Mouse (Mus musculus) neural tube, embryonic 13.5 days (tissue): ENCODE data around the gene Ap1g2. TPM values are rescaled to one million over a fixed set of nuclear protein-coding genes. Genes with fewer than 3 reads are reported as not detected.
A peak's percentile ranks its signal among the peaks of the same experiment; 100 is the strongest.

Source experiments
- ATAC-seq: fragments of 200-750 bp; cut with Nextera tagmentation; 2 replicates; pipeline ENCODE4 v1.8.0; 2017; ENCODE audit warnings: low read depth, mild to moderate bottlenecking, moderate TSS enrichment, moderate library complexity
- H3K27ac ChIP-seq: fragments of 300-500 bp; sonication (generic); replicated peaks from 2 replicates; pipeline ENCODE4 v1.5.1; 2015; ENCODE audit warnings: moderate library complexity, mild to moderate bottlenecking, inconsistent platforms
- H3K27me3 ChIP-seq: fragments of 300-500 bp; sonication (generic); 2 replicates; pipeline ENCODE4 v1.6.1; 2015; ENCODE audit warnings: mild to moderate bottlenecking, inconsistent platforms
- H3K36me3 ChIP-seq: fragments of 300-500 bp; sonication (generic); 2 replicates; pipeline ENCODE4 v1.6.1; 2015; ENCODE audit warnings: mild to moderate bottlenecking, inconsistent platforms
- H3K4me1 ChIP-seq: fragments of 300-500 bp; sonication (generic); replicated peaks from 2 replicates; pipeline ENCODE4 v1.6.1; 2015; ENCODE audit warnings: inconsistent platforms
- H3K4me2 ChIP-seq: fragments of 300-500 bp; sonication (generic); 2 replicates; pipeline ENCODE4 v1.6.1; 2015; ENCODE audit warnings: inconsistent platforms, mild to moderate bottlenecking, moderate library complexity
- H3K4me3 ChIP-seq: fragments of 300-500 bp; sonication (generic); 2 replicates; pipeline ENCODE4 v1.5.1; 2015; ENCODE audit warnings: mild to moderate bottlenecking, inconsistent platforms
- H3K9ac ChIP-seq: fragments of 300-500 bp; sonication (generic); 2 replicates; pipeline ENCODE4 v1.6.1; 2015; ENCODE audit warnings: moderate library complexity, mild to moderate bottlenecking, inconsistent platforms
- H3K9me3 ChIP-seq: fragments of 300-500 bp; sonication (generic); 2 replicates; pipeline ENCODE4 v1.6.1; 2016; ENCODE audit warnings: inconsistent platforms
- WGBS: fragments of 180-500 bp; shearing (Covaris S2); methylation state at CpG from one replicate; pipeline ENCODE4 v1.1.7; 2015; 5-methylcytosine and 5-hydroxymethylcytosine counted together
- polyA plus RNA-seq: library from polyadenylated mRNA; unstranded; fragments of >200 nt; fragmentation: Nextera tagmentation; extraction: Ambion mirVana; gene quantifications from 2 replicates; pipeline ENCODE4 v1.2.1, GENCODE M21; 2015

Ap1g2 gene
- polyA plus RNA-seq, 1 experiment from 2014 or later = 8.3 TPM

DNA sequence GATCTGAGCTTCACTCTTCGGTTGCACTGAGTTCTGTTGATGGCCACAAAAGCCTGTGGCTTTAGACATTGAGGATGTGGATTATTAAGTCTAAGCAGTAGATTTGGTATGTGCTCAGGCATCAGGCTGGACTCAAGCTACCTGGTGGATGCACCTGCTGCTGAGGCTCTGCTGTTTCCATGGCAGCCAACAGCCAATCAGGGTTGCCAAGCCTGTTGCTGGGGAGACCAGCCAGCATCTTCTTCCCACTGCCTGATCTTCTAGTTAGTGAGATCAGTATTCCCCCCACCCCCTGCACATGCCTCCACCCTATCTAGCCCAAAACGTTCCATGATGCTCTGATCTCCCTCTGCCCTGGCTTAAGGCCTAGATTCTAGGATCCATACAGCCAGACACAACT is 5.3 kb upstream of the Ap1g2 start:
- Histone ChIP-seq H3K4me3 (no peak overlapping the region), H3K9me3 (no peaks in the 10 kb centered on the region), H3K9ac (no peak overlapping the region), H3K36me3 (peaks cover 14% of the 10 kb centered on the region), H3K27me3 (peaks cover 35% of the 10 kb centered on the region), H3K4me1 (peaks cover 85% of the 10 kb centered on the region), H3K4me2 (no peak overlapping the region), H3K27ac (no peak overlapping the region)
- WGBS = 85% methylated on average over 2 of the region's 2 CpGs
- no peak for ATAC-seq

GRCm38 (mm10) chr14:55110076-55110475 is 3.7 kb upstream of the Ap1g2 start:
- Histone ChIP-seq H3K27ac (no peak overlapping the region), H3K27me3 (peaks cover 30% of the 10 kb centered on the region), H3K9ac (peak overlapping the region; percentile 45; the same call in 1 of the 2 replicates), H3K9me3 (no peaks in the 10 kb centered on the region), H3K36me3 (peaks cover 14% of the 10 kb centered on the region), H3K4me1 (peaks cover 83% of the 10 kb centered on the region), H3K4me3 (no peak overlapping the region), H3K4me2 (no peak overlapping the region)
- 40% methylated on average over 9 of the region's 9 CpGs for WGBS
- no peak for ATAC-seq

- Histone ChIP-seq H3K9me3 (no peaks in the 10 kb centered on the region), H3K9ac (peak overlapping the region; percentile 45), H3K27ac (peak overlapping the region; percentile 61), H3K4me1 (peaks cover 77% of the 10 kb centered on the region), H3K36me3 (peaks cover 14% of the 10 kb centered on the region), H3K4me3 (no peak overlapping the region), H3K4me2 (peak overlapping the region; percentile 24), H3K27me3 (peaks cover 27% of the 10 kb centered on the region)
- ATAC-seq = no peak
- WGBS = 12% methylated on average over 21 of the region's 21 CpGs
These were observed 2.9 kb upstream of the Ap1g2 start for GRCm38 (mm10) chr14:55109048-55109873.

- H3K4me2 ChIP-seq = peak overlapping the region; percentile 40
- peak overlapping the region; percentile 61 for H3K27ac ChIP-seq
- peak overlapping the region; percentile 59 for H3K9ac ChIP-seq
- H3K9me3 ChIP-seq = no peaks in the 10 kb centered on the region
- ATAC-seq = peak; percentile 64
- peaks cover 68% of the 10 kb centered on the region for H3K4me1 ChIP-seq
- no peak overlapping the region for H3K4me3 ChIP-seq
- H3K36me3 ChIP-seq = peaks cover 9% of the 10 kb centered on the region
- 33% methylated on average over 9 of the region's 9 CpGs for WGBS
- peaks cover 18% of the 10 kb centered on the region for H3K27me3 ChIP-seq
These were observed 1.9 kb upstream of the Ap1g2 start for GRCm38 (mm10) chr14:55108202-55108870.

DNA sequence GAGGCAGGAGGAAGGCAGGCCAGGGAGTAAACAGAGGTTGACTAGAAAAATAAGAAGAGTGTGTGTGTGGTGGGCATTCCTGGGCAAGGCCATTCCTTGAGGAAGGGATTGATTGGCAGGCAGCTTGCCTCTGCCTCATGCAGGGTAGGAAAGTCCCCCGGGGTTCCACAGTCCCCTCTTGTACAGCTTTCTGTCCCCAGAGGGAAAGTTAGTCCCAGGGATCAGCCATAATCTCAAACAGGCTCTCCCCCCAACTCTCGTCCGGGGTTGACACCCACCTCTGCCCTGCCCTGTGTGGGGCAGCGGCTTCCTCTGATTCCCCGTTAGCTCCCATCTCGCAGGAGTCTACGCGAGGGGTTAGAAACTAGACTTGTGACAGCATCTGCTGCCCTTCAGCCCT is 597 bp upstream of the Ap1g2 start:
- 63% methylated on average over 8 of the region's 8 CpGs for WGBS

GRCm38 (mm10) chr14:55105386-55105785 is 1.0 kb downstream of the Ap1g2 start:
- H3K4me2 ChIP-seq = peak overlapping the region; percentile 98
- H3K36me3 ChIP-seq = no peaks in the 10 kb centered on the region
- peak overlapping the region; percentile 81 for H3K9ac ChIP-seq
- H3K4me3 ChIP-seq = peak overlapping the region; percentile 46
- no peaks in the 10 kb centered on the region for H3K9me3 ChIP-seq
- H3K27ac ChIP-seq = peak overlapping the region; percentile 68; the same call in 1 of the 2 replicates
- WGBS = 5% methylated on average over 7 of the region's 7 CpGs
- peaks cover 46% of the 10 kb centered on the region for H3K4me1 ChIP-seq
- no peak for ATAC-seq
- no peaks in the 10 kb centered on the region; the same call in 1 of the 2 replicates for H3K27me3 ChIP-seq

More for the DNA sequence above, 597 bp upstream of the Ap1g2 start:
- no peak overlapping the region for H3K4me3 ChIP-seq
- ATAC-seq = no peak
- no peak overlapping the region for H3K9ac ChIP-seq
- H3K27me3 ChIP-seq = peaks cover 7% of the 10 kb centered on the region
- no peaks in the 10 kb centered on the region for H3K9me3 ChIP-seq
- H3K4me1 ChIP-seq = peaks cover 57% of the 10 kb centered on the region
- no peak overlapping the region for H3K4me2 ChIP-seq
- H3K36me3 ChIP-seq = no peaks in the 10 kb centered on the region
- H3K27ac ChIP-seq = no peak overlapping the region

DNA sequence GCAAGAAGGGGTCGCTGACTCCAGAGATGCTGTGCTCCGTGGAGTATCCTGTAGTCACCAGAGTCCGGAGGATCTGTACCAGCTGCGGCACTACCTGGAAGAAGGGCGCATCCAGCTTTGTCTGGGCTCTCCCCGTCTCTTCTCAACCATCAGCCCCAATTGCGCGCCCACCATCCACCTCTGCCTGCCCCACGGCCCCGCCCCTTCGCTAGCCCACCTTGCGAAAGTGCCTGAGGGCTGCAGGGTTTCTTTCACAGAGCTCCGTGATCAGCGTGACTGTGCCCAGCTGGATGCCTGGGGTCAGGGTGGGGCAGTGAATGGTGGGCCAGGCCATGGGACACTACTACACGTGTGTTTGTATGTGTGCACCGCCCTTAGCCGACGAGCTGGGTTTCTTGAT is 2.0 kb downstream of the Ap1g2 start:
- no peaks in the 10 kb centered on the region for H3K9me3 ChIP-seq
- no peak overlapping the region for H3K4me3 ChIP-seq
- no peaks in the 10 kb centered on the region; the same call in 1 of the 2 replicates for H3K27me3 ChIP-seq
- no peak overlapping the region for H3K4me2 ChIP-seq
- peaks cover 36% of the 10 kb centered on the region for H3K4me1 ChIP-seq
- H3K27ac ChIP-seq = no peak overlapping the region
- H3K9ac ChIP-seq = no peak overlapping the region
- no peak for ATAC-seq
- H3K36me3 ChIP-seq = no peaks in the 10 kb centered on the region
- 81% methylated on average over 18 of the region's 18 CpGs for whole genome bisulfite sequencing

DNA sequence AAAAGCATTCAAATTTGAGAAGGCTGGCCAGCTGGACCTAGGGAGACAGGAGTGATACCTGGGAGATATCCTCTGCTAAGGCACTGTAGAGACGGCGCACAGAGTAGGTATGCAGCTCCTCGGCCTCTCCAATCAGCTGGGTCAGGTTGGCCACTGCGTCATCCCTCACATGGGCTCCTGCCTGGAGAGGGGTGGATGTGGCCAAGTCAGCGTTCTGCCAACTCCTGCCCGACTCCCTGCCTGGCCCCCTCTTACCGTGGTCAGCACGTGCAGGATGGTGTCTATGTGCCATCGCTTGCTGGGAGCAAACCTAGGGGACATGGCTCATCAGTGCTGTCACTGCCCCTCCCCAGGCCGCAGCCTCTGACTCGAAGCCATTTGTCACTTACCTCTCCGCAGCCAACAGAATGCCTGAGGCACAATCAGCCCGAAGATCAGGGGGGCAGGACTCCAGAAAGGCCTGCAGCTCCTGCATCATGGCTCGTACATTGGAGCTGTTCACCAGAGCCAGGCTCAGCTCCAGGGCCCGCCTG is 4.1 kb downstream of the Ap1g2 start:
- no peak overlapping the region for H3K4me2 ChIP-seq
- WGBS = 80% methylated on average over 15 of the region's 15 CpGs
- no peak overlapping the region for H3K4me3 ChIP-seq
- H3K4me1 ChIP-seq = peaks cover 28% of the 10 kb centered on the region
- no peak overlapping the region for H3K27ac ChIP-seq
- no peaks in the 10 kb centered on the region; the same call in 1 of the 2 replicates for H3K27me3 ChIP-seq
- H3K36me3 ChIP-seq = peaks cover 15% of the 10 kb centered on the region; the same call in 1 of the 2 replicates
- ATAC-seq = no peak
- H3K9ac ChIP-seq = no peak overlapping the region
- H3K9me3 ChIP-seq = no peaks in the 10 kb centered on the region

DNA sequence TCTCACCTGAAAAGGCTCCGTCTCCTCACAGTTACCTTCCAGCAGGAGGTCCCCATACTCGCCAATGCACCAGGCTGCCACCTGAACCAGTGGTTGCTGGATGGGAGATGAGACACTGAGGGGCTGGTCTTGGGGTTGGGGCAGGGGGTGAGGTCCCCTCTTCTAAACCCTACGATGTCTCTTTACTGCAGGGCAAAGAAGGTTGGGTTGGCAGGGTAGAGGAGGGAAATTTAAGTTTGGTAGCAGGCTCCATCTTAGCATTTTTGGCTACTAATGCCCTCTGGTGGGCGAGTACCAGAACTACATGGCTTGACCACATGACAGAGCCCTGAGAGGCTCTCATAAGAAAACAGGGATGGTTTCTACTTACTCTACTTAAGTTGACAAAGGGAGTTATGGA is 4.8 kb downstream of the Ap1g2 start:
- WGBS = 41% methylated on average over 4 of the region's 4 CpGs
- H3K9me3 ChIP-seq = no peaks in the 10 kb centered on the region
- ATAC-seq = no peak
- H3K4me3 ChIP-seq = no peak overlapping the region
- no peak overlapping the region for H3K4me2 ChIP-seq
- H3K9ac ChIP-seq = no peak overlapping the region
- no peak overlapping the region for H3K27ac ChIP-seq
- peaks cover 30% of the 10 kb centered on the region for H3K4me1 ChIP-seq
- no peaks in the 10 kb centered on the region; the same call in 1 of the 2 replicates for H3K27me3 ChIP-seq
- H3K36me3 ChIP-seq = peaks cover 17% of the 10 kb centered on the region; the same call in 1 of the 2 replicates

- no peaks in the 10 kb centered on the region for H3K27me3 ChIP-seq
- ATAC-seq = 0 out of 2 replicates have a peak, but pooled peaks have one; percentile 25
These were observed 8.3 kb downstream of the Ap1g2 start for GRCm38 (mm10) chr14:55098067-55098466.

DNA sequence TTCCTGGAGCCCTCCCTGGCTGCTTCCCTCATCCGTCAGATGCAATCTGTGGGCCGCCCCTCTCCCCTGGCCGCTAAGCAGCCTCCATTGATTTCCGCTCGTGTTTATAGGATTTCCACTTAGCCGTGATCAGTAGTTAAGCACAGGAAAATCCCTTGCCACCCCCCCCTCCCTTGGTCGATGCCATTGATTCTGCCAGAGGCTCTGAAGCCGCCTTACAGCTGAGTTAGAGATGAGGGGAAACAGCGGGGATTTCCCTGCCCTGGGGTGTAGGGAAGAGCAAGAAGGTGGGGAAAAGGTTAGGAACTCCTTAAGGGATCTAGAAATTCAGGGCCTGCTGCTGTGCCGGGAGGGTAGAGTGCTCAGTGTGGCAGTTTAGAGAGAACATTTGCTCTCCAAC is 8.7 kb downstream of the Ap1g2 start:
- Histone ChIP-seq H3K27me3 (no peaks in the 10 kb centered on the region), H3K9me3 (no peaks in the 10 kb centered on the region), H3K4me2 (peak overlapping the region; percentile 42), H3K4me3 (peak overlapping the region; percentile 12; the same call in 1 of the 2 replicates), H3K9ac (peak overlapping the region; percentile 60), H3K4me1 (peaks cover 37% of the 10 kb centered on the region), H3K27ac (peak overlapping the region; percentile 80), H3K36me3 (peaks cover 17% of the 10 kb centered on the region; the same call in 1 of the 2 replicates)
- no peak for ATAC-seq
- WGBS = 65% methylated on average over 10 of the region's 10 CpGs

More at GRCm38 (mm10) chr14:55098067-55098466, 8.3 kb downstream of the Ap1g2 start:
- peaks cover 17% of the 10 kb centered on the region; the same call in 1 of the 2 replicates for H3K36me3 ChIP-seq
- WGBS = 61% methylated on average over 4 of the region's 4 CpGs
- H3K4me3 ChIP-seq = no peak overlapping the region
- no peak overlapping the region for H3K9ac ChIP-seq
- peak overlapping the region; percentile 80; the same call in 1 of the 2 replicates for H3K27ac ChIP-seq
- H3K9me3 ChIP-seq = no peaks in the 10 kb centered on the region
- H3K4me1 ChIP-seq = peaks cover 37% of the 10 kb centered on the region
- H3K4me2 ChIP-seq = no peak overlapping the region
